Mouse (Mus musculus): Measurements from ENCODE around the gene Fat3. TPM values are rescaled to one million over a fixed set of nuclear protein-coding genes. Genes with fewer than 3 reads are reported as not detected.

The Fat3 gene
- polyA plus RNA-seq, 1 experiment: not detected

GRCm38 (mm10) chr9:16352486-16353048 is 148.5 kb downstream of the Fat3 start:
- Histone ChIP-seq H3K4me3 (replicated peaks; ENCODE audit: control insufficient read depth, low read depth, low read length) (no peak overlapping the region), H3K27ac (ENCODE audit: control insufficient read depth, insufficient read depth, low read depth, low read length, poor library complexity) (no peak overlapping the region), H3K4me1 (ENCODE audit: control insufficient read depth, insufficient read depth, low read length) (no peaks in the 10 kb centered on the region)
- no peak for TF ChIP-seq CTCF (IDR thresholded peaks at IDR 0.05; ENCODE audit: control insufficient read depth, insufficient read depth, low read length)
- no peak for TF ChIP-seq POLR2A (IDR thresholded peaks at IDR 0.05; ENCODE audit: borderline replicate concordance, control insufficient read depth, low read depth, low read length)
- whole genome bisulfite sequencing: 65% methylated on average over 4 of the region's 4 CpGs

- TF ChIP-seq CTCF (IDR thresholded peaks at IDR 0.05; ENCODE audit: control insufficient read depth, insufficient read depth, low read length): no peak
- TF ChIP-seq POLR2A (IDR thresholded peaks at IDR 0.05; ENCODE audit: borderline replicate concordance, control insufficient read depth, low read depth, low read length): no peak
- Histone ChIP-seq H3K4me1 (ENCODE audit: control insufficient read depth, insufficient read depth, low read length) (no peaks in the 10 kb centered on the region), H3K4me3 (replicated peaks; ENCODE audit: control insufficient read depth, low read depth, low read length) (no peak overlapping the region), H3K27ac (ENCODE audit: control insufficient read depth, insufficient read depth, low read depth, low read length, poor library complexity) (no peak overlapping the region)
- WGBS: 77% methylated on average over 11 of the region's 11 CpGs
Observed at GRCm38 (mm10) chr9:16344902-16345855, 155.9 kb downstream of the Fat3 start.

- TF ChIP-seq CTCF (IDR thresholded peaks at IDR 0.05; ENCODE audit: control insufficient read depth, insufficient read depth, low read length) (no peak), POLR2A (IDR thresholded peaks at IDR 0.05; ENCODE audit: borderline replicate concordance, control insufficient read depth, low read depth, low read length) (no peak)
- WGBS: 76% methylated on average over 2 of the region's 2 CpGs
- Histone ChIP-seq H3K4me1 (ENCODE audit: control insufficient read depth, insufficient read depth, low read length) (no peaks in the 10 kb centered on the region), H3K4me3 (replicated peaks; ENCODE audit: control insufficient read depth, low read depth, low read length) (no peak overlapping the region), H3K27ac (ENCODE audit: control insufficient read depth, insufficient read depth, low read depth, low read length, poor library complexity) (no peak overlapping the region)
Observed at GRCm38 (mm10) chr9:16343191-16343590, 157.9 kb downstream of the Fat3 start.

- Histone ChIP-seq H3K27ac (ENCODE audit: control insufficient read depth, insufficient read depth, low read depth, low read length, poor library complexity) (no peak overlapping the region), H3K4me3 (replicated peaks; ENCODE audit: control insufficient read depth, low read depth, low read length) (no peak overlapping the region), H3K4me1 (ENCODE audit: control insufficient read depth, insufficient read depth, low read length) (no peaks in the 10 kb centered on the region)
- TF ChIP-seq CTCF (IDR thresholded peaks at IDR 0.05; ENCODE audit: control insufficient read depth, insufficient read depth, low read length) (no peak), POLR2A (IDR thresholded peaks at IDR 0.05; ENCODE audit: borderline replicate concordance, control insufficient read depth, low read depth, low read length) (no peak)
- WGBS: 78% methylated on average over 8 of the region's 8 CpGs
Observed at GRCm38 (mm10) chr9:16342577-16342976, 158.5 kb downstream of the Fat3 start.

- Histone ChIP-seq H3K27ac (ENCODE audit: control insufficient read depth, insufficient read depth, low read depth, low read length, poor library complexity) (no peak overlapping the region), H3K4me1 (ENCODE audit: control insufficient read depth, insufficient read depth, low read length) (no peaks in the 10 kb centered on the region), H3K4me3 (replicated peaks; ENCODE audit: control insufficient read depth, low read depth, low read length) (no peak overlapping the region)
- WGBS: 49% methylated on average over 3 of the region's 3 CpGs
- no peak for TF ChIP-seq CTCF (IDR thresholded peaks at IDR 0.05; ENCODE audit: control insufficient read depth, insufficient read depth, low read length)
- TF ChIP-seq POLR2A (IDR thresholded peaks at IDR 0.05; ENCODE audit: borderline replicate concordance, control insufficient read depth, low read depth, low read length): no peak
Observed at GRCm38 (mm10) chr9:16330290-16330984, 170.6 kb downstream of the Fat3 start.

- 70% methylated on average over 1 of the region's 1 CpGs for WGBS
- no peak for TF ChIP-seq CTCF (IDR thresholded peaks at IDR 0.05; ENCODE audit: control insufficient read depth, insufficient read depth, low read length)
- TF ChIP-seq POLR2A (IDR thresholded peaks at IDR 0.05; ENCODE audit: borderline replicate concordance, control insufficient read depth, low read depth, low read length): no peak
- H3K4me1 ChIP-seq (ENCODE audit: control insufficient read depth, insufficient read depth, low read length): no peaks in the 10 kb centered on the region
- no peak overlapping the region for H3K27ac ChIP-seq (ENCODE audit: control insufficient read depth, insufficient read depth, low read depth, low read length, poor library complexity)
- no peak overlapping the region for H3K4me3 ChIP-seq (replicated peaks; ENCODE audit: control insufficient read depth, low read depth, low read length)
Observed at GRCm38 (mm10) chr9:16318957-16319356, 182.1 kb downstream of the Fat3 start.

GRCm38 (mm10) chr9:16312599-16313197 is 188.4 kb downstream of the Fat3 start:
- TF ChIP-seq POLR2A (IDR thresholded peaks at IDR 0.05; ENCODE audit: borderline replicate concordance, control insufficient read depth, low read depth, low read length) (no peak), CTCF (IDR thresholded peaks at IDR 0.05; ENCODE audit: control insufficient read depth, insufficient read depth, low read length) (no peak)
- no peaks in the 10 kb centered on the region for H3K4me1 ChIP-seq (ENCODE audit: control insufficient read depth, insufficient read depth, low read length)
- H3K4me3 ChIP-seq (replicated peaks; ENCODE audit: control insufficient read depth, low read depth, low read length): no peak overlapping the region
- no peak overlapping the region for H3K27ac ChIP-seq (ENCODE audit: control insufficient read depth, insufficient read depth, low read depth, low read length, poor library complexity)
- 4% methylated on average over 4 of the region's 4 CpGs for WGBS

Data from bone marrow, adult 2 months (tissue).